Mouse (Mus musculus) limb, embryonic 12.5 days (tissue): Measurements from ENCODE around the gene Antxr1. TPM values are rescaled to one million over a fixed set of nuclear protein-coding genes. Genes with fewer than 3 reads are reported as not detected.

Source experiments
- ATAC-seq: fragments of 200-750 bp; cut with Nextera tagmentation; 2 replicates; pipeline ENCODE4 v1.8.0; 2017; ENCODE audit warnings: low read depth, moderate TSS enrichment; ENCODE audit not compliant: insufficient number of reproducible peaks, insufficient read depth, low FRiP score, low TSS enrichment
- H3K27ac ChIP-seq: fragments of 300-500 bp; sonication (generic); 2 replicates; pipeline ENCODE4 v1.5.1; 2016; ENCODE audit warnings: mild to moderate bottlenecking, moderate library complexity
- H3K27me3 ChIP-seq: fragments of 300-500 bp; sonication (generic); 2 replicates; pipeline ENCODE4 v1.6.1; 2016; ENCODE audit warnings: mild to moderate bottlenecking, moderate library complexity
- H3K36me3 ChIP-seq: fragments of 300-500 bp; sonication (generic); 2 replicates; pipeline ENCODE4 v1.6.1; 2016; ENCODE audit warnings: mild to moderate bottlenecking, moderate library complexity
- H3K4me1 ChIP-seq: fragments of 300-500 bp; sonication (generic); replicated peaks from 2 replicates; pipeline ENCODE4 v1.6.1; 2016
- H3K4me2 ChIP-seq: fragments of 300-500 bp; sonication (generic); 2 replicates; pipeline ENCODE4 v1.6.1; 2016; ENCODE audit warnings: mild to moderate bottlenecking, moderate library complexity
- H3K4me3 ChIP-seq: fragments of 300-500 bp; sonication (generic); replicated peaks from 2 replicates; pipeline ENCODE4 v1.5.1; 2016; ENCODE audit warnings: mild to moderate bottlenecking
- H3K9ac ChIP-seq: fragments of 300-500 bp; sonication (generic); replicated peaks from 2 replicates; pipeline ENCODE4 v1.6.1; 2016; ENCODE audit warnings: mild to moderate bottlenecking, moderate library complexity
- H3K9me3 ChIP-seq: fragments of 300-500 bp; sonication (generic); 2 replicates; pipeline ENCODE4 v1.6.1; 2016; ENCODE audit warnings: mild to moderate bottlenecking, moderate library complexity
- WGBS: fragments of 180-500 bp; shearing (Covaris S2); methylation state at CpG from one replicate; pipeline ENCODE4 v1.1.7; 2016; 5-methylcytosine and 5-hydroxymethylcytosine counted together
- polyA plus RNA-seq: library from polyadenylated mRNA; unstranded; fragments of >200 nt; fragmentation: Nextera tagmentation; extraction: Ambion mirVana; gene quantifications from 2 replicates; pipeline ENCODE4 v1.2.1, GENCODE M21; 2016

Gene Antxr1
- polyA plus RNA-seq, 1 experiment from 2014 or later = 16.2 TPM

GRCm38 (mm10) chr6:87287251-87287650, 48.4 kb downstream of the Antxr1 start:
- Histone ChIP-seq H3K4me2 (no peak overlapping the region), H3K9me3 (0 out of 2 replicates have a peak, but pooled peaks cover 4% of the 10 kb centered on the region), H3K9ac (no peak overlapping the region), H3K4me1 (peaks cover 5% of the 10 kb centered on the region), H3K36me3 (peaks cover 58% of the 10 kb centered on the region), H3K4me3 (no peak overlapping the region), H3K27ac (no peak overlapping the region), H3K27me3 (no peaks in the 10 kb centered on the region)
- 89% methylated on average over 6 of the region's 6 CpGs for WGBS
- no peak for ATAC-seq

- Histone ChIP-seq H3K4me3 (no peak overlapping the region), H3K4me2 (no peak overlapping the region), H3K36me3 (peaks cover 67% of the 10 kb centered on the region), H3K27me3 (no peaks in the 10 kb centered on the region), H3K27ac (0 out of 2 replicates have a peak overlapping the region, but pooled peaks have one; percentile 12), H3K9ac (no peak overlapping the region), H3K9me3 (0 out of 2 replicates have a peak, but pooled peaks cover 4% of the 10 kb centered on the region), H3K4me1 (peaks cover 10% of the 10 kb centered on the region)
- WGBS = 81% methylated on average over 7 of the region's 7 CpGs
- no peak for ATAC-seq
Observed at GRCm38 (mm10) chr6:87285365-87285749, 50.3 kb downstream of the Antxr1 start.

- Histone ChIP-seq H3K4me3 (no peak overlapping the region), H3K36me3 (peaks cover 67% of the 10 kb centered on the region), H3K9me3 (0 out of 2 replicates have a peak, but pooled peaks cover 4% of the 10 kb centered on the region), H3K27ac (0 out of 2 replicates have a peak overlapping the region, but pooled peaks have one; percentile 12), H3K4me2 (no peak overlapping the region), H3K9ac (no peak overlapping the region), H3K4me1 (peaks cover 10% of the 10 kb centered on the region), H3K27me3 (no peaks in the 10 kb centered on the region)
- no peak for ATAC-seq
- 78% methylated on average over 11 of the region's 11 CpGs for WGBS
Observed at GRCm38 (mm10) chr6:87284716-87285364, 50.8 kb downstream of the Antxr1 start.

- WGBS = 57% methylated on average over 8 of the region's 8 CpGs
Observed at GRCm38 (mm10) chr6:87282346-87282781, 53.3 kb downstream of the Antxr1 start.

GRCm38 (mm10) chr6:87281771-87282170, 53.9 kb downstream of the Antxr1 start:
- 88% methylated on average over 4 of the region's 4 CpGs for WGBS
- H3K27ac ChIP-seq = no peak overlapping the region

More at GRCm38 (mm10) chr6:87282346-87282781, 53.3 kb downstream of the Antxr1 start:
- Histone ChIP-seq H3K27me3 (no peaks in the 10 kb centered on the region), H3K27ac (peak overlapping the region; percentile 35; the same call in 1 of the 2 replicates), H3K9ac (no peak overlapping the region), H3K4me3 (no peak overlapping the region), H3K4me2 (no peak overlapping the region), H3K4me1 (peaks cover 31% of the 10 kb centered on the region), H3K9me3 (0 out of 2 replicates have a peak, but pooled peaks cover 4% of the 10 kb centered on the region), H3K36me3 (peaks cover 73% of the 10 kb centered on the region)
- ATAC-seq = no peak

DNA sequence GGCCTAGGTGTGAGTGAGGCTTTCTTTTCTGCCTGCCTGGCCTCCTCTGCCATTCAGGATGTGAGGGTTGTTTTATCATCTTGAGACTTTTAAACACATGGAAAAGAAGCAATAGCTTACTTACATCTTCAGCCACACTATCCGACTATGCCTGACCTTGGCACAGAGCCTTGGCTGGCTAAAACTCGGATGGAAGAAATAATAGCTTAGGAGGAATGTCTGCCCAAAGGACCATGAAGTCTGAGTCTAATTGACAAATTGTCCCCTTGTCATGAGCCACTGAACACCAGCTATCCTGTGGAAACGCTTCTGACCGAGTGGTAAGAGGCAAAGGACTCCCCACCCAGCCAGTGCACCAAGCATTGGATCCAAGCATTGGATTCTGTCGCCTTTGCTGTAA, 57.5 kb downstream of the Antxr1 start:
- peak overlapping the region; percentile 69 for H3K27ac ChIP-seq
- H3K36me3 ChIP-seq = peaks cover 65% of the 10 kb centered on the region
- no peak overlapping the region for H3K4me2 ChIP-seq
- ATAC-seq = no peak
- WGBS = 79% methylated on average over 5 of the region's 5 CpGs
- peaks cover 52% of the 10 kb centered on the region for H3K4me1 ChIP-seq
- H3K9me3 ChIP-seq = peaks cover 8% of the 10 kb centered on the region
- no peaks in the 10 kb centered on the region for H3K27me3 ChIP-seq
- no peak overlapping the region for H3K4me3 ChIP-seq
- no peak overlapping the region for H3K9ac ChIP-seq

More at GRCm38 (mm10) chr6:87281771-87282170, 53.9 kb downstream of the Antxr1 start:
- Histone ChIP-seq H3K36me3 (peaks cover 67% of the 10 kb centered on the region), H3K4me1 (peaks cover 37% of the 10 kb centered on the region), H3K9me3 (0 out of 2 replicates have a peak, but pooled peaks cover 4% of the 10 kb centered on the region), H3K4me2 (no peak overlapping the region), H3K4me3 (no peak overlapping the region), H3K9ac (no peak overlapping the region), H3K27me3 (no peaks in the 10 kb centered on the region)
- no peak for ATAC-seq

DNA sequence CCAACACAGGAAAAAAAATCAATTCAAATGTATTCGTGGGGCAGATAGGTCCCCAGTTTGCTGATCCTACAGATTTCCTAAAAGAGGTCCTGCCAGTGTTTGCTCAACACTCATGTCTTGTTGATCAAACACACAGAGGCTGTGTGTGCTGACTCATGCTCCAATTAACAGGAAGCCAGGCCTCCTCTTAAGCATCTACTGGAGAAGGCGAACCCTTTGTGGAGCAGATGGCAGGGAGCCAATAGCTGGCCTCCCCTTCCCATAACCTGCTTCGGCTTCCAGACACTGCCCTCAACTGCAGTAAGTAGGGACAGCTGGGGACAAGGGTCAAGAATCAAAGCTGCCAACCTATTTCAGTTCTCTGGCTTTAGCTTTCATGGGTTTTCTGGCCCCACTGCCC, 58.1 kb downstream of the Antxr1 start:
- ATAC-seq = peak; percentile 52; the same call in 1 of the 2 replicates
- no peak overlapping the region for H3K4me2 ChIP-seq
- no peak overlapping the region for H3K9ac ChIP-seq
- H3K9me3 ChIP-seq = peaks cover 8% of the 10 kb centered on the region
- no peaks in the 10 kb centered on the region for H3K27me3 ChIP-seq
- H3K4me1 ChIP-seq = peaks cover 54% of the 10 kb centered on the region
- H3K27ac ChIP-seq = peak overlapping the region; percentile 69
- H3K36me3 ChIP-seq = peaks cover 58% of the 10 kb centered on the region
- WGBS = 30% methylated on average over 3 of the region's 3 CpGs
- no peak overlapping the region for H3K4me3 ChIP-seq

GRCm38 (mm10) chr6:87276941-87277340, 58.7 kb downstream of the Antxr1 start:
- Histone ChIP-seq H3K4me2 (no peak overlapping the region), H3K4me3 (no peak overlapping the region), H3K9ac (no peak overlapping the region), H3K36me3 (peaks cover 54% of the 10 kb centered on the region), H3K4me1 (peaks cover 55% of the 10 kb centered on the region), H3K27me3 (no peaks in the 10 kb centered on the region), H3K27ac (peak overlapping the region; percentile 69), H3K9me3 (peaks cover 8% of the 10 kb centered on the region)
- ATAC-seq = no peak
- 91% methylated on average over 7 of the region's 7 CpGs for WGBS

GRCm38 (mm10) chr6:87274779-87275178, 60.8 kb downstream of the Antxr1 start:
- no peak for ATAC-seq
- WGBS = over 99% methylated on average over 5 of the region's 5 CpGs
- H3K36me3 ChIP-seq = peaks cover 43% of the 10 kb centered on the region
- no peak overlapping the region for H3K9ac ChIP-seq
- H3K27ac ChIP-seq = no peak overlapping the region
- H3K27me3 ChIP-seq = no peaks in the 10 kb centered on the region
- H3K4me1 ChIP-seq = peaks cover 73% of the 10 kb centered on the region
- H3K4me2 ChIP-seq = no peak overlapping the region
- H3K9me3 ChIP-seq = peaks cover 8% of the 10 kb centered on the region
- no peak overlapping the region for H3K4me3 ChIP-seq

DNA sequence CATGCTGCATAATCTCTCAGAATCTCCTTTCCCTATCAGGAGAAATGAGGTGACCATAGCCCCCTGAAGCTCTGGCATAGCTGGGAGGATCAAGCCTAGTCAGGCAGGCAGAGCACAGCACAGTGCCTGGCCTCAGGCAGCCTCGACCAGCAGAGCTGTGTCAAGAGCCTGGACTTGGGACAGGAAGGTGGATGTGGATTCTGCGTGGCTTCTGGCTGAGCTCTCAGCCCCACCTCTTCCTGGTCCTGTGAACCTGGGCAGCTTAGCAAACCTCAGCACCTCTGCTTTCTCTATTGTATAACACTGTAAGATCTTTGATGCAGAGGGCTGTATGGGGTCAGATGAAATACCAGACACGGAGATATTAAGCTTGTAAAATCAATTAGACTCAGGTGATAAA, 61.8 kb downstream of the Antxr1 start:
- Histone ChIP-seq H3K4me1 (peaks cover 66% of the 10 kb centered on the region), H3K9me3 (peaks cover 8% of the 10 kb centered on the region), H3K36me3 (peaks cover 39% of the 10 kb centered on the region), H3K27me3 (no peaks in the 10 kb centered on the region), H3K4me2 (no peak overlapping the region), H3K27ac (no peak overlapping the region), H3K9ac (no peak overlapping the region), H3K4me3 (no peak overlapping the region)
- no peak for ATAC-seq
- 62% methylated on average over 3 of the region's 3 CpGs for WGBS

DNA sequence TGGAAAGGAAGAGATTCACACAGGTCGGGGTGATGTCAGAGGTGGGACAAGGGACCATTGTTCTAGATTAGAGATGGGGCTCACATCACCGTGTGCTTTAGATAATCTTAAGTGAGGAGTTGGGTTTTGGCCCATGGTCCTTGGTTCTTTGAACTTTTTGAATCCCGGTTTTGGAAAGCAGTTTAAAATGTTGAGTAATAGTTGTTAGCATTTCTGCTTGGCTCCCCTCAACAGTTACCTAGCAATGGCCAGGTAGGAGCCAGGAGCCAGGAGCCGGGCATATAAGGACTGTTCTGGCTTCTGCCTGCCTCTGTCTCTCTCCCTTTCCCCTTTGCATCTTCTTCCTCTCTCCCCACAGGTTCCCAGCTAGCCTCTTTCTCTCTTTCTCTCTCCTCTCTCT, 62.5 kb downstream of the Antxr1 start:
- Histone ChIP-seq H3K27ac (0 out of 2 replicates have a peak overlapping the region, but pooled peaks have one; percentile 72), H3K36me3 (peaks cover 46% of the 10 kb centered on the region), H3K4me1 (peaks cover 60% of the 10 kb centered on the region), H3K4me3 (no peak overlapping the region), H3K9ac (no peak overlapping the region), H3K4me2 (no peak overlapping the region), H3K9me3 (peaks cover 8% of the 10 kb centered on the region), H3K27me3 (no peaks in the 10 kb centered on the region)
- 83% methylated on average over 4 of the region's 4 CpGs for WGBS
- no peak for ATAC-seq
